Mouse (Mus musculus): Measurements from ENCODE around the gene Ufsp1. TPM values are rescaled to one million over a fixed set of nuclear protein-coding genes. Genes with fewer than 3 reads are reported as not detected.
A peak's percentile ranks its signal among the peaks of the same experiment; 100 is the strongest.

Ufsp1 gene
- total RNA-seq, 2 experiments from 2014 or later = 12.2 to 13.4 TPM

- DNase-seq (ENCODE audit: low spot score in 2 of 2) = no peak
Observed at GRCm38 (mm10) chr5:137332857-137333511, 38.6 kb downstream of the Ufsp1 start.

DNA sequence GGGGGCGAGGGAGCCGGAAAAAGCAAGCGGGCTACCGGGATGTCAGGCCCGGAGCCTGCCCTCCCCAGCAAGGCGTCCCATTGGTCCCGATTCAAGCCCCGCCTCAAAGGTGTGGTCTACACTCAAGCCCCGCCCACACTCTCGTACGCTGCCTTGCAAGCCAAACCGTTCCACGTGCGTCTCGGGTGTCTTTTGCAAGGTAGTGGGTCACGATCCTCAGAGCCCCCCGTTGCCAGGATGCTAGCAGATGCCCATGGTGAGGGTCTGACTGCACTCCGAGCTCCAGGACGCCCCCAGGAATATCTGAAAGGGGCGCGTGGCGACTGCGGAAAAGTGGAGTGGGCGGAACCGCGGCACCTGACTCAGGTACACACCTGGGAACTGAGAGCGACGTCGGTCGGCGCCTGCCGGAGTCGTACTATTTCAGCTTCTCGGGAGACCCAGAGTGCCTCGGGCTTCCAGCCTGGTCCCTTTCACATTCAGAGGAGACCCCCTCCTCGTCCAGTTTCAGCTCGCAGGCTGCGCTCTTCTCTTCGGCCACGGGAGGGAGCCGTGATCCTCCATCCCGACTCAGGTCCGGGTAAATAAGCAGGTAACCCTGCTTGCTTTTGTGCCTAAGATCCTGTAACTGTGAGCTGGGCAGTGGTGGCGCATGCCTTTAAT lies 39.2 kb downstream of the Ufsp1 start, which contains the start of gene Slc12a9:
Gene Slc12a9, minus strand, starts transcription at position 86 of the 663 bp plus-strand sequence.
- peak; percentile 93 to 95 for DNase-seq (ENCODE audit: low spot score in 2 of 2)

GRCm38 (mm10) chr5:137334317-137334716 lies 39.9 kb downstream of the Ufsp1 start:
- no peak for DNase-seq (ENCODE audit: low spot score in 2 of 2)

- no peak for DNase-seq (ENCODE audit: low spot score in 2 of 2)
Observed at GRCm38 (mm10) chr5:137335066-137335465, 40.6 kb downstream of the Ufsp1 start.

DNA sequence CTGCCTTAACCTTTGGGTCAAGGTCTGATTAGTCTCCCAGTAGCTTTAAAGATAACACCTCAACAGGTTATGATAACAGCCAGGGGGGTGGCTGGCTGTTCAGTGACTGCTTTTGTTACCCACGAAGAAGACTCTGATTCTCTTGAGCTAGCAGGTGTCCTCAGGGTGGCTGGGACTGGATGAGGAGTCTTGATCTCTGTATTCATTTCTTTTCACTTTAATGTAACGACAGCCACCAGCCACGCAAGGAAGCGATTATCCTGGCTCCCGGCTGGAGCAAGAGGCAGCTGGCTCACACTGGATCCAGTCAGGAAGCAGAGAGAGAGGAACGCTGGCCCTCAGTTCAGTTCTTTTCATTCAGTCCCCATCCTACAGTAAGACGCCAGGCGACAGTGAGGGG lies 42.8 kb downstream of the Ufsp1 start:
- DNase-seq (ENCODE audit: low spot score in 2 of 2) = no peak

GRCm38 (mm10) chr5:137338256-137338655 lies 43.8 kb downstream of the Ufsp1 start:
- DNase-seq (ENCODE audit: low spot score in 2 of 2) = peak; percentile 92

GRCm38 (mm10) chr5:137338663-137339289 lies 44.3 kb downstream of the Ufsp1 start:
- no peak for DNase-seq (ENCODE audit: low spot score in 2 of 2)

DNA sequence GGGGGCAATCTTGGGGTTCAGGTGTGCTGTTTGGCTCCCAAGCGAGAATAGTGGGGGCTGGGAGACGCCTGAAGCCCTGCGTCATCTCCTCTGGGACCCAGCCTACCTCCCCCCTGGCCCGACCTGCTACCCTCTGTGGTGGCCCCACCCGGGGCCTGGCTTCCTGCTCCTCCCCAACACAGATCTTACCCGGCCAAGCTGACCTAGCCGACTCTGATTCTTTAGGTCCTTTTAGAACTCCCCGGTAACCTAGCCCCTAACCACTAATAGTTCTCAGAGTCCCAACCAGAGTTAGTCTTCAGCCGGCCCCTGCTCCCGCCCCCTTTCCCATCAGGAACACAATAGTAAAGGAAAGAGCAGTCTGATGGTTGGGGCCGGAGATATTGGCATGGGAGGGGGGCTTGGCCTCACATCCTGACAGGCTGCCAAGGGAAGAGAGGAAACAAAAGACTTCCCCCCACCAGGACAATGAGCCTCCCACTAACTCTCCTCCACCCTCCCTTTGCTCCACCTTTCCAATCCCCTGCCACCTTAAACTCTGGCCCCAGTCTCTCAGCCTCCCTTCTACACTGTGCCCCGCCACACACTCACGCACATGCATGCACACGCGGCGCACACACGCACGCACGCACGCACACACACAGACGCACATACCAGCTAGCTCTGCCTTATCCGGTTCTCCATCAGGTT lies 45.0 kb downstream of the Ufsp1 start:
- DNase-seq (ENCODE audit: low spot score in 2 of 2) = no peak

DNA sequence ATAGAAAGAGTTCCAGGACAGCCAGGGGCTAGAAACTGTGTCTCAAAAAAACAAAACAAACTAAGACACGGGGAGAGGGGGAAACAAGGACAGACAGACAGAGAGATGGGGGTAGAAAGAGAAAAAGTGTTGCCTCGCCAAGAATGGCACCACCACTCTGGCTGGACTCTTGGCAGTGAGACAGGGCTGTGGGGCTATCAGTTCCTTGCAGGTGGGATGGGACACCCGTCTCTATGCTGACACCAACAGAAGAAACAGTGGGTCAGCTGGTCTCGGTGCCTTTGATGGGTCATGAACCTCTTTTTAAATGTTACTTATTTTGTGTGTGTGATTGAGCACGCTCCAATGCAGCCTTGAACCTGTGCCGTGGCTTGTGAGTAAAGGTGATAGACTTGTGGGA lies 45.8 kb downstream of the Ufsp1 start:
- no peak for DNase-seq (ENCODE audit: low spot score in 2 of 2)

DNA sequence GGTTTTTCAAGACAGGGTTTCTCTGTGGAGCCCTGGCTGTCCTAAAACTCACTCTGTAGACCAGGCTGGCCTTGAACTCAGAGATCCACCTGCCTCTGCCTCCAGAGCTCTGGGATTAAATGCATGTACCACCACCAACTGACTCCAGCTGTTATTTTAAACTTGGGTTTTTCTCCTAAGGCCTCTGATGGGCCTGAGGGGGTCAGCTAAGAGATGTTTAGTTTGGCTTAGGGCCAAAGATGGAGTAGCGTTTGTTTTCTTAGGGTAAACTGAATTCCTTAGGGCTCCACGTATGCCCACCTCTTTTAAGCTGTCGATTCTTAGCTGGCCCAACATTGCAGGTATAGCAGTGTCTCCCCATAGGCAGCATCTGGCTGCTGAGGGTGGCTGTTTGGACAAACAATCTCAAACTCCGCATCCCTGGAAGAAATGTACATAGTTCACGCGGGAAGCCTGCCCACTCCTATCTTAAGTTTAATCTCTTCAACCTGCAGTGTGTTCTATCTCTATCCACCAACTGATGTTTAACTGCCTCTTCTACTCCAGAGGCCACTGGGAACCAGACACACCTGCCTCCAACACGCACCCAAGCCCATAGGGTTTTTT lies 48.1 kb downstream of the Ufsp1 start:
- no peak for DNase-seq (ENCODE audit: low spot score in 2 of 2)

GRCm38 (mm10) chr5:137343412-137343811 lies 49.0 kb downstream of the Ufsp1 start:
- no peak for DNase-seq (ENCODE audit: low spot score in 2 of 2)

- DNase-seq (ENCODE audit: low spot score in 2 of 2) = no peak
Observed at GRCm38 (mm10) chr5:137343869-137344268, 49.4 kb downstream of the Ufsp1 start.

Small RNA genes within 50 kb of the gene (microRNA-seq; reads per million reads assigned to microRNA genes)
- gene Mir7036 (1.7 to 5.7 reads per million in 2 experiments), gene Mir8116 (0 to 0.25 reads per million in 2 experiments)

Other genes with a start within 250 kb of the Ufsp1 start
- 100 to 1,000 TPM; 391 to 401 TPM for gene Ap1s1, start 248.5 kb upstream of the Ufsp1 start, total RNA-seq (2021)
- under 1 TPM; 0.70 to 0.89 TPM for gene Serpine1, start 222.4 kb upstream of the Ufsp1 start, total RNA-seq (2021)
- gene Trim56, start 178.4 kb upstream of the Ufsp1 start, total RNA-seq (2021) = 1 to 10 TPM; 4.2 to 4.7 TPM
- gene Muc3, start 145.3 kb upstream of the Ufsp1 start, total RNA-seq (2021) = not detected
- 1 to 10 TPM; 3.0 to 4.4 TPM for gene Muc3a, start 82.2 kb upstream of the Ufsp1 start, total RNA-seq (2021)
- 10 to 100 TPM; 50.0 to 54.6 TPM for gene Ache, start 7.1 kb upstream of the Ufsp1 start, total RNA-seq (2021)
- 100 to 1,000 TPM; 185 to 191 TPM for gene Srrt, start 13.0 kb downstream of the Ufsp1 start, total RNA-seq (2021)
- 1 to 10 TPM; 4.8 to 5.9 TPM for gene Trip6, start 19.8 kb downstream of the Ufsp1 start, total RNA-seq (2021)
- 10 to 100 TPM; 20.3 to 23.9 TPM for gene Slc12a9, start 39.0 kb downstream of the Ufsp1 start, total RNA-seq (2021)
- 1 to 10 TPM; 5.5 to 5.8 TPM for gene Ephb4, start 55.5 kb downstream of the Ufsp1 start, total RNA-seq (2021)
- under 1 TPM; 0.12 to 0.30 TPM for gene Zan, start 182.4 kb downstream of the Ufsp1 start, total RNA-seq (2021)
- 10 to 100 TPM; 31.3 to 33.3 TPM for gene Pop7, start 207.9 kb downstream of the Ufsp1 start, total RNA-seq (2021)
- 10 to 100 TPM; 62.3 to 65.6 TPM for gene Gigyf1, start 223.9 kb downstream of the Ufsp1 start, total RNA-seq (2021)
- not detected for gene Epo, start 238.6 kb downstream of the Ufsp1 start, total RNA-seq (2021)
- 100 to 1,000 TPM; 607 to 661 TPM for gene Gnb2, start 238.9 kb downstream of the Ufsp1 start, total RNA-seq (2021)

Measured in left cerebral cortex, adult 18-20 months (tissue).